Mouse (Mus musculus): ENCODE measurements around the gene Plagl1. TPM values are rescaled to one million over a fixed set of nuclear protein-coding genes. Genes with fewer than 3 reads are reported as not detected.

Gene Plagl1
- polyA plus RNA-seq, 1 experiment from 2014 or later, result 52.2 TPM

GRCm38 (mm10) chr10:13137906-13138305 lies 77.6 kb downstream of the Plagl1 start:
- 95% methylated on average over 6 of the region's 6 CpGs for WGBS
- Histone ChIP-seq H3K27me3 (ENCODE audit: insufficient read depth, low read length) (no peaks in the 10 kb centered on the region), H3K4me3 (replicated peaks; ENCODE audit: low read depth, low read length) (no peak overlapping the region), H3K4me2 (ENCODE audit: low read length) (no peak overlapping the region), H3K9me3 (replicated peaks; ENCODE audit: low read length) (no peaks in the 10 kb centered on the region), H3K9ac (ENCODE audit: low read depth, low read length) (no peak overlapping the region), H3K36me3 (ENCODE audit: insufficient read depth, low read length) (no peaks in the 10 kb centered on the region), H3K27ac (no peak overlapping the region), H3K4me1 (replicated peaks; ENCODE audit: insufficient read depth, low read length) (no peaks in the 10 kb centered on the region)
- no peak for TF ChIP-seq CTCF (IDR thresholded peaks at IDR 0.05; ENCODE audit: low read depth)
- ATAC-seq (replicated peaks; ENCODE audit: low FRiP score, low read depth) (no peak), DNase-seq (ENCODE audit: low spot score) (no peak)

GRCm38 (mm10) chr10:13140434-13140833 lies 80.1 kb downstream of the Plagl1 start:
- DNase-seq (ENCODE audit: low spot score), result no peak
- H3K4me3 ChIP-seq (replicated peaks; ENCODE audit: low read depth, low read length), result no peak overlapping the region
- no peaks in the 10 kb centered on the region for H3K9me3 ChIP-seq (replicated peaks; ENCODE audit: low read length)
- H3K36me3 ChIP-seq (ENCODE audit: insufficient read depth, low read length), result no peaks in the 10 kb centered on the region
- TF ChIP-seq CTCF (IDR thresholded peaks at IDR 0.05; ENCODE audit: low read depth), result no peak
- no peaks in the 10 kb centered on the region for H3K4me1 ChIP-seq (replicated peaks; ENCODE audit: insufficient read depth, low read length)
- WGBS, result 75% methylated on average over 2 of the region's 2 CpGs
- no peak overlapping the region for H3K27ac ChIP-seq
- ATAC-seq (replicated peaks; ENCODE audit: low FRiP score, low read depth), result no peak
- H3K27me3 ChIP-seq (ENCODE audit: insufficient read depth, low read length), result no peaks in the 10 kb centered on the region
- H3K4me2 ChIP-seq (ENCODE audit: low read length), result no peak overlapping the region
- no peak overlapping the region for H3K9ac ChIP-seq (ENCODE audit: low read depth, low read length)

GRCm38 (mm10) chr10:13150435-13150834 lies 90.1 kb downstream of the Plagl1 start:
- no peak overlapping the region for H3K27ac ChIP-seq
- ATAC-seq (replicated peaks; ENCODE audit: low FRiP score, low read depth), result no peak
- no peaks in the 10 kb centered on the region for H3K9me3 ChIP-seq (replicated peaks; ENCODE audit: low read length)
- H3K4me3 ChIP-seq (replicated peaks; ENCODE audit: low read depth, low read length), result no peak overlapping the region
- no peak for TF ChIP-seq CTCF (IDR thresholded peaks at IDR 0.05; ENCODE audit: low read depth)
- H3K9ac ChIP-seq (ENCODE audit: low read depth, low read length), result no peak overlapping the region
- no peaks in the 10 kb centered on the region for H3K4me1 ChIP-seq (replicated peaks; ENCODE audit: insufficient read depth, low read length)
- 73% methylated on average over 3 of the region's 3 CpGs for WGBS
- H3K4me2 ChIP-seq (ENCODE audit: low read length), result no peak overlapping the region
- no peaks in the 10 kb centered on the region for H3K36me3 ChIP-seq (ENCODE audit: insufficient read depth, low read length)
- no peaks in the 10 kb centered on the region for H3K27me3 ChIP-seq (ENCODE audit: insufficient read depth, low read length)
- no peak for DNase-seq (ENCODE audit: low spot score)

- DNase-seq (ENCODE audit: low spot score), result peak; percentile 82
- TF ChIP-seq CTCF (IDR thresholded peaks at IDR 0.05; ENCODE audit: low read depth), result no peak
- no peaks in the 10 kb centered on the region for H3K4me1 ChIP-seq (replicated peaks; ENCODE audit: insufficient read depth, low read length)
Observed at GRCm38 (mm10) chr10:13151353-13151752, 91.0 kb downstream of the Plagl1 start.

GRCm38 (mm10) chr10:13152811-13153364 lies 92.6 kb downstream of the Plagl1 start:
- DNase-seq (ENCODE audit: low spot score) (no peak), ATAC-seq (replicated peaks; ENCODE audit: low FRiP score, low read depth) (no peak)
- TF ChIP-seq CTCF (IDR thresholded peaks at IDR 0.05; ENCODE audit: low read depth), result no peak
- no peaks in the 10 kb centered on the region for H3K36me3 ChIP-seq (ENCODE audit: insufficient read depth, low read length)
- no peak overlapping the region for H3K4me3 ChIP-seq (replicated peaks; ENCODE audit: low read depth, low read length)
- H3K27ac ChIP-seq, result no peak overlapping the region
- H3K9ac ChIP-seq (ENCODE audit: low read depth, low read length), result no peak overlapping the region
- H3K9me3 ChIP-seq (replicated peaks; ENCODE audit: low read length), result no peaks in the 10 kb centered on the region
- H3K4me1 ChIP-seq (replicated peaks; ENCODE audit: insufficient read depth, low read length), result no peaks in the 10 kb centered on the region
- 89% methylated on average over 4 of the region's 4 CpGs for WGBS
- no peak overlapping the region for H3K4me2 ChIP-seq (ENCODE audit: low read length)
- H3K27me3 ChIP-seq (ENCODE audit: insufficient read depth, low read length), result no peaks in the 10 kb centered on the region

More at GRCm38 (mm10) chr10:13151353-13151752, 91.0 kb downstream of the Plagl1 start:
- no peaks in the 10 kb centered on the region for H3K9me3 ChIP-seq (replicated peaks; ENCODE audit: low read length)
- H3K36me3 ChIP-seq (ENCODE audit: insufficient read depth, low read length), result no peaks in the 10 kb centered on the region
- no peak for ATAC-seq (replicated peaks; ENCODE audit: low FRiP score, low read depth)
- no peak overlapping the region for H3K9ac ChIP-seq (ENCODE audit: low read depth, low read length)
- no peak overlapping the region for H3K4me3 ChIP-seq (replicated peaks; ENCODE audit: low read depth, low read length)
- H3K27me3 ChIP-seq (ENCODE audit: insufficient read depth, low read length), result no peaks in the 10 kb centered on the region
- WGBS, result 52% methylated on average over 5 of the region's 5 CpGs
- H3K27ac ChIP-seq, result no peak overlapping the region
- no peak overlapping the region for H3K4me2 ChIP-seq (ENCODE audit: low read length)

- TF ChIP-seq CTCF (IDR thresholded peaks at IDR 0.05; ENCODE audit: low read depth), result no peak
- Histone ChIP-seq H3K27me3 (ENCODE audit: insufficient read depth, low read length) (no peaks in the 10 kb centered on the region), H3K9me3 (replicated peaks; ENCODE audit: low read length) (no peaks in the 10 kb centered on the region), H3K9ac (ENCODE audit: low read depth, low read length) (no peak overlapping the region), H3K4me1 (replicated peaks; ENCODE audit: insufficient read depth, low read length) (no peaks in the 10 kb centered on the region), H3K27ac (no peak overlapping the region), H3K4me3 (replicated peaks; ENCODE audit: low read depth, low read length) (no peak overlapping the region), H3K4me2 (ENCODE audit: low read length) (no peak overlapping the region), H3K36me3 (ENCODE audit: insufficient read depth, low read length) (no peaks in the 10 kb centered on the region)
- WGBS, result 90% methylated on average over 5 of the region's 5 CpGs
- ATAC-seq (replicated peaks; ENCODE audit: low FRiP score, low read depth), result no peak
- no peak for DNase-seq (ENCODE audit: low spot score)
Observed at GRCm38 (mm10) chr10:13155377-13155776, 95.1 kb downstream of the Plagl1 start.

- 85% methylated on average over 4 of the region's 4 CpGs for WGBS
- Histone ChIP-seq H3K27me3 (ENCODE audit: insufficient read depth, low read length) (no peaks in the 10 kb centered on the region), H3K4me1 (replicated peaks; ENCODE audit: insufficient read depth, low read length) (no peaks in the 10 kb centered on the region), H3K9me3 (replicated peaks; ENCODE audit: low read length) (no peaks in the 10 kb centered on the region), H3K4me2 (ENCODE audit: low read length) (no peak overlapping the region), H3K9ac (ENCODE audit: low read depth, low read length) (no peak overlapping the region), H3K4me3 (replicated peaks; ENCODE audit: low read depth, low read length) (no peak overlapping the region), H3K36me3 (ENCODE audit: insufficient read depth, low read length) (no peaks in the 10 kb centered on the region), H3K27ac (no peak overlapping the region)
- DNase-seq (ENCODE audit: low spot score), result no peak
- TF ChIP-seq CTCF (IDR thresholded peaks at IDR 0.05; ENCODE audit: low read depth), result no peak
- no peak for ATAC-seq (replicated peaks; ENCODE audit: low FRiP score, low read depth)
Observed at GRCm38 (mm10) chr10:13160913-13161312, 100.6 kb downstream of the Plagl1 start.

Data from kidney, postnatal 0 days (tissue).